In genomic region chrX:151493269-151493668, GRCm38 (mm10) we compare ENCODE assay signal across 6 mouse cellular contexts. TPM values are rescaled to one million over a fixed set of nuclear protein-coding genes. Genes with fewer than 3 reads are reported as not detected.
DNase-seq lines count a peak whose midpoint lies in the region; ATAC-seq and TF ChIP-seq lines count a peak whose summit lies in the region.
"Not testable (repeated sequence)": the region's sequence is repeated elsewhere in the genome, so short reads cannot be mapped to it uniquely, and the experiment has no call there.

No protein-coding gene starts in this region.

- ATAC-seq in liver, embryonic 14.5 days (ENCODE audit: insufficient read depth); lung, postnatal 0 days: not testable (repeated sequence)

- in situ Hi-C loops in CH12.LX (cut with MboI; ENCODE audit: low pct_ligation_motif_present, low pct_unique_long_range_greater_than_20kb, low sequenced_read_pairs) = not testable (repeated sequence)

- not testable (repeated sequence) for TF ChIP-seq POLR2A in CH12.LX (IDR thresholded peaks at IDR 0.05; ENCODE audit: low read depth, low read length); heart, adult 2 months (IDR thresholded peaks at IDR 0.05; ENCODE audit: insufficient read depth, low read depth, low read length)

- DNase-seq in 3T3-L1 (ENCODE audit: low read depth, low spot score) = peak; percentile 2
- not testable (repeated sequence) for DNase-seq in CH12.LX (ENCODE audit: extremely low read depth); heart, adult 2 months; liver, embryonic 14.5 days (ENCODE audit: low read depth in 3 of 3, low spot score in 3 of 3); lung, postnatal 0 days (ENCODE audit: low spot score)
- peak; percentile 2 for DNase-seq in NIH3T3 (ENCODE audit: low read depth)

- not testable (repeated sequence) for H3K9me3 ChIP-seq in CH12.LX (replicated peaks; ENCODE audit: low read length); liver, embryonic 14.5 days (ENCODE audit: control insufficient read depth, low read length); lung, postnatal 0 days (ENCODE audit: low read length)

- not testable (repeated sequence) for H3K4me2 ChIP-seq in CH12.LX (ENCODE audit: insufficient read depth, low read depth, poor library complexity, severe bottlenecking); liver, embryonic 14.5 days (ENCODE audit: low read depth); lung, postnatal 0 days (replicated peaks; ENCODE audit: low read depth, low read length)

- not testable (repeated sequence) for H3K4me3 ChIP-seq in CH12.LX (replicated peaks in 1 of 3; ENCODE audit: low read depth in 2 of 3, low read length in 2 of 3, poor library complexity in 1 of 3); heart, adult 2 months; liver, embryonic 14.5 days (ENCODE audit: insufficient read depth in 1 of 2, low read depth in 2 of 2, low read length in 2 of 2); lung, postnatal 0 days (ENCODE audit: low read depth, low read length)

- not testable (repeated sequence) for H3K36me3 ChIP-seq in CH12.LX (replicated peaks in 1 of 2; ENCODE audit: control insufficient read depth in 1 of 2, insufficient read depth in 1 of 2, low read length in 1 of 2); heart, adult 2 months (ENCODE audit: control insufficient read depth, insufficient read depth, low read length); liver, embryonic 14.5 days (replicated peaks; ENCODE audit: control insufficient read depth, insufficient read depth, low read depth); lung, postnatal 0 days (ENCODE audit: insufficient read depth, low read length)

- intact Hi-C loops in heart, adult 2 months (cut with DNase I) = not testable (repeated sequence)

- not testable (repeated sequence) for H3K4me1 ChIP-seq in CH12.LX (ENCODE audit: control insufficient read depth in 1 of 2, insufficient read depth in 2 of 2); heart, adult 2 months (ENCODE audit: control insufficient read depth, insufficient read depth, low read length); liver, embryonic 14.5 days (replicated peaks; ENCODE audit: control insufficient read depth in 2 of 2, insufficient read depth in 2 of 2, low read length in 1 of 2); lung, postnatal 0 days (ENCODE audit: insufficient read depth, low read depth, low read length)

- peak; percentile 14 for TF ChIP-seq RAD21 in CH12.LX (IDR thresholded peaks at IDR 0.05; ENCODE audit: low read depth, low read length)

- not testable (repeated sequence) for TF ChIP-seq EP300 in CH12.LX (IDR thresholded peaks at IDR 0.05; ENCODE audit: low read length); heart, adult 2 months (IDR thresholded peaks at IDR 0.05; ENCODE audit: insufficient read depth, low read depth, low read length); liver, embryonic 14.5 days (IDR thresholded peaks at IDR 0.05; ENCODE audit: low read depth); lung, postnatal 0 days (IDR thresholded peaks at IDR 0.05)

- not testable (repeated sequence) for H3K27me3 ChIP-seq in CH12.LX (replicated peaks); heart, adult 2 months (ENCODE audit: control insufficient read depth, insufficient read depth, low read length); liver, embryonic 14.5 days (ENCODE audit: control insufficient read depth, insufficient read depth, low read length); lung, postnatal 0 days (replicated peaks; ENCODE audit: insufficient read depth, low read length)

- H3K9ac ChIP-seq in CH12.LX (ENCODE audit: insufficient read depth, low read depth); heart, adult 2 months (ENCODE audit: low read depth, low read length); liver, embryonic 14.5 days (replicated peaks); lung, postnatal 0 days (replicated peaks; ENCODE audit: low read depth): not testable (repeated sequence)

- not testable (repeated sequence) for H3K27ac ChIP-seq in CH12.LX (ENCODE audit: insufficient read depth, low read depth); heart, adult 2 months; liver, embryonic 14.5 days; lung, postnatal 0 days (ENCODE audit: low read length)

- dilution Hi-C loops in CH12.LX (cut with MboI; ENCODE audit: extremely low pct_ligation_motif_present, extremely low pct_unique_long_range_greater_than_20kb, low sequenced_read_pairs) = not testable (repeated sequence)

- H3K79me2 ChIP-seq in CH12.LX (replicated peaks; ENCODE audit: control insufficient read depth, extremely low read depth, insufficient read depth, poor library complexity, severe bottlenecking); heart, adult 2 months (replicated peaks; ENCODE audit: control insufficient read depth, insufficient read depth, low read length): not testable (repeated sequence)

- TF ChIP-seq CTCF in CH12.LX (conservative IDR thresholded peaks at IDR 0.05 in 1 of 2, IDR thresholded peaks at IDR 0.05 in 1 of 2; ENCODE audit: low read depth in 2 of 2, low read length in 2 of 2) = peak in 1 of 2 experiments; percentile 17; a peak in 1 of 4 replicates
- peak; percentile 40 for TF ChIP-seq CTCF in heart, adult 2 months (IDR thresholded peaks at IDR 0.05)
- peak; percentile 30; the same call in 1 of the 2 replicates for TF ChIP-seq CTCF in liver, embryonic 14.5 days (IDR thresholded peaks at IDR 0.05; ENCODE audit: low read depth)
- TF ChIP-seq CTCF in lung, postnatal 0 days (IDR thresholded peaks at IDR 0.05) = 0 out of 2 replicates have a peak, but pooled peaks have one; percentile 3

- 83% methylated on average over 4 of the region's 4 CpGs for WGBS in heart, adult 2 months
- 78% methylated on average over 4 of the region's 4 CpGs for WGBS in liver, embryonic 14.5 days (ENCODE audit: insufficient replicate concordance)
- WGBS in lung, postnatal 0 days = 92% methylated on average over 4 of the region's 4 CpGs

TF ChIP-seq in CH12.LX, 34 proteins besides CTCF, POLR2A, EP300 and RAD21:
- TF ChIP-seq SMC3 (IDR thresholded peaks at IDR 0.05; ENCODE audit: low read depth, low read length) = 0 out of 2 replicates have a peak, but pooled peaks have one; percentile 9

RNA-seq across cellular contexts. Expression of gene Phf8, which starts 27.2 kb away (rescaled TPM):
- total RNA-seq in CH12.LX (2012; rRNA removed) = 7.3 and 8.8 TPM in 2 replicates
- total RNA-seq in CH12.LX (2014; rRNA removed) = 4.9 and 6.5 TPM in 2 replicates
- 14.1 and 14.4 TPM in 2 replicates for polyA plus RNA-seq in CH12.LX (2012; ENCODE audit: insufficient read length, low read depth)
- 10 to 100 TPM; 17.7 to 20.1 TPM for total RNA-seq in heart, adult 2 months (2021)
- polyA plus RNA-seq in heart, adult 2 months (2012; rRNA removed) = 6.7 and 12.6 TPM in 2 replicates
- polyA plus RNA-seq in liver, embryonic 14.5 days (2012; rRNA removed) = 3.5 and 4.4 TPM in 2 replicates
- polyA plus RNA-seq in liver, embryonic 14.5 days (2014; fragmentation: Nextera tagmentation; extraction: Ambion mirVana) = 5.0 and 6.5 TPM in 2 replicates
- polyA plus RNA-seq in lung, postnatal 0 days (2015; fragmentation: Nextera tagmentation; extraction: Ambion mirVana) = 9.5 and 11.5 TPM in 2 replicates
